25 mouse cellular contexts compared by ENCODE assay signal in the genomic region with DNA sequence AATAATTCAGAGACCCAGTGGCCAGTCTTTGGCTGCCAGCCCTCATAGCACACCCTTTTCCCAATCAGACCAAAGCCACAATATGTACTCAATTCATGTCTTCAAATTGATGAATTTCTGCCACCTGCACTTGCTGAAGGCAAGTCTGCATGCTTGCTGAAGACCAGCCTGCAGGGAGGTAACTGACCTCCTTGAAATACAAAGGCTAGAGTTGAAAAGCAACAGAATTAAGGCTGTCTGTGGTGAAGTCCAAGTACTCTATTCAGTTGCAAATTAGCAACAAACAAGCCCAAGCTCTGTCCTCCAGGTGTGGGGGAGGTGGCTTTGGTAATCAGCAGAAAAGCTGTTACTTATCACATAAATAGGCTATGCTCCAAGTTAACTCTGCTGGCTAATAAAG. TPM values are rescaled to one million over a fixed set of nuclear protein-coding genes. Genes with fewer than 3 reads are reported as not detected.
DNase-seq lines count a peak whose midpoint lies in the region; ATAC-seq lines count a peak whose summit lies in the region.
"Had no signal": no experiment of that assay in that cellular context is flagged by ENCODE, and none has a peak within 500 bp of the region (broad histone marks: within the 10 kb centered on the region; RNA-seq: fewer than 3 reads in every experiment).

No protein-coding gene starts in this region.

- no peak overlapping the region for H3K4me2 ChIP-seq in neural tube, embryonic 11.5 days (ENCODE audit: low read depth)
- no peak overlapping the region for H3K4me2 ChIP-seq in neural tube, embryonic 15.5 days
- H3K4me2 ChIP-seq in hindbrain, embryonic 14.5 days (replicated peaks) = no peak overlapping the region
- no peak overlapping the region for H3K4me2 ChIP-seq in neural tube, embryonic 14.5 days (ENCODE audit: low read depth, low read length)
- H3K4me2 ChIP-seq: heart, embryonic 12.5 days; liver, embryonic 11.5 days had no signal

- H3K9ac ChIP-seq in neural tube, embryonic 11.5 days (ENCODE audit: low read length) = no peak overlapping the region
- no peak overlapping the region for H3K9ac ChIP-seq in neural tube, embryonic 15.5 days (replicated peaks)
- no peak overlapping the region for H3K9ac ChIP-seq in hindbrain, embryonic 14.5 days
- no peak overlapping the region for H3K9ac ChIP-seq in neural tube, embryonic 14.5 days (replicated peaks; ENCODE audit: low read depth, low read length)
- H3K9ac ChIP-seq: heart, embryonic 12.5 days had no signal

- DNase-seq in embryo, embryonic 11 days = peak; percentile 3
- no peak for DNase-seq in embryo, embryonic 10 days (ENCODE audit: low spot score)
- no peak for DNase-seq in neural tube, embryonic 11.5 days (ENCODE audit: low spot score)
- DNase-seq in hindbrain, embryonic 14.5 days (ENCODE audit: low spot score) = no peak
- no peak for DNase-seq in cerebellum, adult 11-12 months
- no peak for DNase-seq in layer of hippocampus, postnatal 25 days (ENCODE audit: extremely low spot score in 1 of 2, low spot score in 1 of 2)
- DNase-seq: adrenal gland, postnatal 36 days; cerebellum, adult 9-10 months; heart, postnatal 36 days; lung, adult 2 months; lung, postnatal 36 days; thymus, adult 18-20 months had no signal

- no peaks in the 10 kb centered on the region for H3K9me3 ChIP-seq in neural tube, embryonic 11.5 days (ENCODE audit: control insufficient read depth, low read length)
- H3K9me3 ChIP-seq in neural tube, embryonic 15.5 days (replicated peaks) = no peaks in the 10 kb centered on the region
- no peaks in the 10 kb centered on the region for H3K9me3 ChIP-seq in hindbrain, embryonic 14.5 days (ENCODE audit: control insufficient read depth, low read length)
- no peaks in the 10 kb centered on the region for H3K9me3 ChIP-seq in neural tube, embryonic 14.5 days (ENCODE audit: control insufficient read depth, low read length)
- H3K9me3 ChIP-seq: heart, embryonic 12.5 days; limb, embryonic 10.5 days had no signal

- no peak overlapping the region for H3K4me3 ChIP-seq in neural tube, embryonic 11.5 days (ENCODE audit: low read depth, low read length)
- H3K4me3 ChIP-seq in neural tube, embryonic 15.5 days (replicated peaks) = no peak overlapping the region
- no peak overlapping the region for H3K4me3 ChIP-seq in hindbrain, embryonic 14.5 days (replicated peaks; ENCODE audit: low read length)
- no peak overlapping the region for H3K4me3 ChIP-seq in neural tube, embryonic 14.5 days (ENCODE audit: low read depth, low read length)
- H3K4me3 ChIP-seq: erythroblast, embryonic 14.5 days; heart, embryonic 12.5 days; layer of hippocampus, adult 2 months; left cerebral cortex, adult 2 months; limb, embryonic 10.5 days had no signal

- H3K27ac ChIP-seq in neural tube, embryonic 11.5 days (ENCODE audit: low read depth, low read length) = no peak overlapping the region
- no peak overlapping the region for H3K27ac ChIP-seq in neural tube, embryonic 15.5 days (replicated peaks)
- H3K27ac ChIP-seq in hindbrain, embryonic 14.5 days = no peak overlapping the region
- H3K27ac ChIP-seq in neural tube, embryonic 14.5 days (ENCODE audit: low read depth, low read length) = no peak overlapping the region
- H3K27ac ChIP-seq: layer of hippocampus, adult 2 months; left cerebral cortex, adult 2 months; limb, embryonic 10.5 days had no signal

- no peaks in the 10 kb centered on the region for H3K27me3 ChIP-seq in neural tube, embryonic 11.5 days (ENCODE audit: control insufficient read depth, insufficient read depth, low read length)
- no peaks in the 10 kb centered on the region for H3K27me3 ChIP-seq in neural tube, embryonic 15.5 days (replicated peaks)
- no peaks in the 10 kb centered on the region for H3K27me3 ChIP-seq in hindbrain, embryonic 14.5 days (ENCODE audit: control insufficient read depth, insufficient read depth, low read length)
- no peaks in the 10 kb centered on the region for H3K27me3 ChIP-seq in neural tube, embryonic 14.5 days (ENCODE audit: control insufficient read depth, insufficient read depth, low read length)
- H3K27me3 ChIP-seq: heart, embryonic 12.5 days had no signal

- peak; percentile 62 for ATAC-seq in neural tube, embryonic 11.5 days (ENCODE audit: insufficient read depth, low FRiP score, low TSS enrichment)
- ATAC-seq in neural tube, embryonic 15.5 days (ENCODE audit: low FRiP score) = no peak
- peak; percentile 62; the same call in 1 of the 2 replicates for ATAC-seq in hindbrain, embryonic 14.5 days (ENCODE audit: low FRiP score)
- peak; percentile 41; the same call in 1 of the 2 replicates for ATAC-seq in neural tube, embryonic 14.5 days (ENCODE audit: low read depth)
- ATAC-seq: intestine, postnatal 0 days had no signal

- H3K4me1 ChIP-seq in neural tube, embryonic 11.5 days (ENCODE audit: control insufficient read depth, insufficient read depth, low read length) = no peaks in the 10 kb centered on the region
- no peaks in the 10 kb centered on the region for H3K4me1 ChIP-seq in neural tube, embryonic 15.5 days
- H3K4me1 ChIP-seq in hindbrain, embryonic 14.5 days (replicated peaks; ENCODE audit: control insufficient read depth, insufficient read depth, low read length) = no peaks in the 10 kb centered on the region
- H3K4me1 ChIP-seq in neural tube, embryonic 14.5 days (ENCODE audit: control insufficient read depth, insufficient read depth, low read length) = peaks cover 3% of the 10 kb centered on the region; the same call in 1 of the 2 replicates
- H3K4me1 ChIP-seq: heart, embryonic 12.5 days; limb, embryonic 10.5 days had no signal

- no peaks in the 10 kb centered on the region for H3K36me3 ChIP-seq in neural tube, embryonic 11.5 days (ENCODE audit: control insufficient read depth, insufficient read depth, low read length)
- H3K36me3 ChIP-seq in neural tube, embryonic 15.5 days = no peaks in the 10 kb centered on the region
- H3K36me3 ChIP-seq in hindbrain, embryonic 14.5 days (replicated peaks; ENCODE audit: control insufficient read depth, insufficient read depth) = no peaks in the 10 kb centered on the region
- no peaks in the 10 kb centered on the region for H3K36me3 ChIP-seq in neural tube, embryonic 14.5 days (ENCODE audit: control insufficient read depth, insufficient read depth, low read length)
- H3K36me3 ChIP-seq: heart, embryonic 12.5 days; limb, embryonic 10.5 days had no signal

RNA-seq across cellular contexts. Expression of a gene that starts 5.3 kb away (rescaled TPM):
- polyA plus RNA-seq in neural tube, embryonic 11.5 days (2014; fragmentation: Nextera tagmentation; extraction: Ambion mirVana) = not detected in 2 replicates
- not detected in 2 replicates for polyA plus RNA-seq in neural tube, embryonic 15.5 days (2015; fragmentation: Nextera tagmentation; extraction: Ambion mirVana)
- polyA plus RNA-seq in hindbrain, embryonic 14.5 days (2014; fragmentation: Nextera tagmentation; extraction: Ambion mirVana) = not detected in 2 replicates
- not detected in 2 replicates for polyA plus RNA-seq in neural tube, embryonic 14.5 days (2014; fragmentation: Nextera tagmentation; extraction: Ambion mirVana)
- not detected for total RNA-seq in layer of hippocampus, postnatal 25 days (2021)
- total RNA-seq: adrenal gland, postnatal 36 days; heart, postnatal 36 days; layer of hippocampus, adult 2 months; left cerebral cortex, adult 2 months had no signal
- polyA plus RNA-seq: embryonic facial prominence, embryonic 11.5 days; erythroblast, embryonic 14.5 days; gonadal fat pad, adult 2 months; heart, embryonic 12.5 days; intestine, postnatal 0 days; kidney, embryonic 16.5 days; limb, embryonic 10.5 days; liver, embryonic 11.5 days; lung, adult 2 months; stomach, embryonic 14.5 days had no signal

RNA-seq across cellular contexts. Expression of a gene that starts 46.7 kb away (rescaled TPM):
- not detected in 2 replicates for polyA plus RNA-seq in neural tube, embryonic 11.5 days (2014; fragmentation: Nextera tagmentation; extraction: Ambion mirVana)
- polyA plus RNA-seq in neural tube, embryonic 15.5 days (2015; fragmentation: Nextera tagmentation; extraction: Ambion mirVana) = not detected in 2 replicates
- not detected in 2 replicates for polyA plus RNA-seq in hindbrain, embryonic 14.5 days (2014; fragmentation: Nextera tagmentation; extraction: Ambion mirVana)
- not detected in 2 replicates for polyA plus RNA-seq in neural tube, embryonic 14.5 days (2014; fragmentation: Nextera tagmentation; extraction: Ambion mirVana)
- not detected for total RNA-seq in layer of hippocampus, postnatal 25 days (2021)
- total RNA-seq: adrenal gland, postnatal 36 days; heart, postnatal 36 days; layer of hippocampus, adult 2 months; left cerebral cortex, adult 2 months had no signal
- polyA plus RNA-seq: embryonic facial prominence, embryonic 11.5 days; gonadal fat pad, adult 2 months; heart, embryonic 12.5 days; intestine, postnatal 0 days; kidney, embryonic 16.5 days; limb, embryonic 10.5 days; liver, embryonic 11.5 days; lung, adult 2 months; stomach, embryonic 14.5 days had no signal
